ENCODE assay signal across 9 mouse cellular contexts in genomic region chr5:23416286-23416643, GRCm38 (mm10). TPM values are rescaled to one million over a fixed set of nuclear protein-coding genes. Genes with fewer than 3 reads are reported as not detected.
A peak's percentile ranks its signal among the peaks of the same experiment; 100 is the strongest.
DNase-seq lines count a peak whose midpoint lies in the region; ATAC-seq lines count a peak whose summit lies in the region.
"Had no signal": no experiment of that assay in that cellular context is flagged by ENCODE, and none has a peak within 500 bp of the region (broad histone marks: within the 10 kb centered on the region; RNA-seq: fewer than 3 reads in every experiment).

No protein-coding gene starts in this region.

- WGBS in forebrain, embryonic 12.5 days: 53% methylated on average over 6 of the region's 6 CpGs
- 47% methylated on average over 6 of the region's 6 CpGs for WGBS in forebrain, embryonic 11.5 days
- WGBS in neural tube, embryonic 11.5 days: 41% methylated on average over 6 of the region's 6 CpGs
- 43% methylated on average over 6 of the region's 6 CpGs for WGBS in liver, embryonic 12.5 days (ENCODE audit: insufficient replicate concordance)
- 56% methylated on average over 6 of the region's 6 CpGs for WGBS in stomach, embryonic 16.5 days

- no peaks in the 10 kb centered on the region for H3K9me3 ChIP-seq in forebrain, embryonic 12.5 days
- no peaks in the 10 kb centered on the region for H3K9me3 ChIP-seq in forebrain, embryonic 11.5 days (ENCODE audit: control insufficient read depth, low read length)
- no peaks in the 10 kb centered on the region for H3K9me3 ChIP-seq in neural tube, embryonic 11.5 days (ENCODE audit: control insufficient read depth, low read length)
- no peaks in the 10 kb centered on the region for H3K9me3 ChIP-seq in liver, embryonic 12.5 days (replicated peaks)
- no peaks in the 10 kb centered on the region for H3K9me3 ChIP-seq in stomach, embryonic 16.5 days (replicated peaks; ENCODE audit: control insufficient read depth, low read length)

- no peak for DNase-seq in forebrain, embryonic 11.5 days (ENCODE audit: low spot score)
- no peak for DNase-seq in neural tube, embryonic 11.5 days (ENCODE audit: low spot score)
- DNase-seq in neural tube, embryonic 10.5 days (ENCODE audit: extremely low spot score, low spot score): no peak
- DNase-seq in retina, embryonic 14.5 days (ENCODE audit: low spot score): no peak
- no peak for DNase-seq in thymus, postnatal 4 days
- DNase-seq: kidney, postnatal 10 days had no signal

- no peak overlapping the region for H3K9ac ChIP-seq in forebrain, embryonic 12.5 days
- H3K9ac ChIP-seq in forebrain, embryonic 11.5 days (ENCODE audit: low read length): no peak overlapping the region
- H3K9ac ChIP-seq in neural tube, embryonic 11.5 days (ENCODE audit: low read length): no peak overlapping the region
- H3K9ac ChIP-seq in liver, embryonic 12.5 days: no peak overlapping the region
- H3K9ac ChIP-seq in stomach, embryonic 16.5 days (ENCODE audit: low read length): no peak overlapping the region; the same call in 1 of the 2 replicates

- H3K27ac ChIP-seq in forebrain, embryonic 12.5 days: 0 out of 2 replicates have a peak overlapping the region, but pooled peaks have one; percentile 46
- H3K27ac ChIP-seq in forebrain, embryonic 11.5 days (ENCODE audit: low read depth, low read length): no peak overlapping the region
- H3K27ac ChIP-seq in neural tube, embryonic 11.5 days (ENCODE audit: low read depth, low read length): peak overlapping the region; percentile 29; the same call in 1 of the 2 replicates
- H3K27ac ChIP-seq in liver, embryonic 12.5 days: peak overlapping the region; percentile 64
- H3K27ac ChIP-seq in stomach, embryonic 16.5 days (ENCODE audit: low read length): peak overlapping the region; percentile 7

- no peaks in the 10 kb centered on the region for H3K27me3 ChIP-seq in forebrain, embryonic 12.5 days
- no peaks in the 10 kb centered on the region for H3K27me3 ChIP-seq in forebrain, embryonic 11.5 days (ENCODE audit: control insufficient read depth, insufficient read depth, low read length)
- H3K27me3 ChIP-seq in neural tube, embryonic 11.5 days (ENCODE audit: control insufficient read depth, insufficient read depth, low read length): no peaks in the 10 kb centered on the region
- no peaks in the 10 kb centered on the region for H3K27me3 ChIP-seq in liver, embryonic 12.5 days (replicated peaks)
- H3K27me3 ChIP-seq in stomach, embryonic 16.5 days (ENCODE audit: control insufficient read depth, insufficient read depth, low read length): no peaks in the 10 kb centered on the region

- H3K36me3 ChIP-seq in forebrain, embryonic 12.5 days (replicated peaks): 0 out of 2 replicates have a peak, but pooled peaks cover 4% of the 10 kb centered on the region
- H3K36me3 ChIP-seq in forebrain, embryonic 11.5 days (ENCODE audit: control insufficient read depth, insufficient read depth, low read length): peaks cover 3% of the 10 kb centered on the region; the same call in 1 of the 2 replicates
- H3K36me3 ChIP-seq in neural tube, embryonic 11.5 days (ENCODE audit: control insufficient read depth, insufficient read depth, low read length): no peaks in the 10 kb centered on the region
- H3K36me3 ChIP-seq in liver, embryonic 12.5 days: peaks cover 23% of the 10 kb centered on the region
- no peaks in the 10 kb centered on the region for H3K36me3 ChIP-seq in stomach, embryonic 16.5 days (ENCODE audit: control insufficient read depth, insufficient read depth, low read length)

- H3K4me3 ChIP-seq in forebrain, embryonic 12.5 days (replicated peaks): no peak overlapping the region
- no peak overlapping the region for H3K4me3 ChIP-seq in forebrain, embryonic 11.5 days (ENCODE audit: low read depth, low read length)
- H3K4me3 ChIP-seq in neural tube, embryonic 11.5 days (ENCODE audit: low read depth, low read length): no peak overlapping the region
- H3K4me3 ChIP-seq in liver, embryonic 12.5 days: no peak overlapping the region
- H3K4me3 ChIP-seq in stomach, embryonic 16.5 days (replicated peaks; ENCODE audit: low read length): no peak overlapping the region

- no peak overlapping the region for H3K4me2 ChIP-seq in forebrain, embryonic 12.5 days
- no peak overlapping the region for H3K4me2 ChIP-seq in forebrain, embryonic 11.5 days (ENCODE audit: low read depth, low read length, severe bottlenecking)
- no peak overlapping the region for H3K4me2 ChIP-seq in neural tube, embryonic 11.5 days (ENCODE audit: low read depth)
- peak overlapping the region; percentile 33 for H3K4me2 ChIP-seq in liver, embryonic 12.5 days
- no peak overlapping the region for H3K4me2 ChIP-seq in stomach, embryonic 16.5 days (ENCODE audit: low read depth, low read length)

- peaks cover 87% of the 10 kb centered on the region for H3K4me1 ChIP-seq in forebrain, embryonic 12.5 days
- H3K4me1 ChIP-seq in forebrain, embryonic 11.5 days (replicated peaks; ENCODE audit: control insufficient read depth, insufficient read depth, low read length): peaks cover 29% of the 10 kb centered on the region
- peaks cover 60% of the 10 kb centered on the region for H3K4me1 ChIP-seq in neural tube, embryonic 11.5 days (ENCODE audit: control insufficient read depth, insufficient read depth, low read length)
- H3K4me1 ChIP-seq in liver, embryonic 12.5 days: peaks cover 85% of the 10 kb centered on the region
- H3K4me1 ChIP-seq in stomach, embryonic 16.5 days (ENCODE audit: control insufficient read depth, insufficient read depth, low read length): peaks cover 63% of the 10 kb centered on the region

- ATAC-seq in forebrain, embryonic 12.5 days (ENCODE audit: low FRiP score): no peak
- ATAC-seq in forebrain, embryonic 11.5 days (replicated peaks; ENCODE audit: low FRiP score): no peak
- 0 out of 2 replicates have a peak, but pooled peaks have one; percentile 2 for ATAC-seq in neural tube, embryonic 11.5 days (ENCODE audit: insufficient read depth, low FRiP score, low TSS enrichment)
- peak; percentile 53; the same call in 1 of the 2 replicates for ATAC-seq in liver, embryonic 12.5 days
- ATAC-seq in stomach, embryonic 16.5 days (ENCODE audit: insufficient read depth, low FRiP score): no peak

RNA-seq across cellular contexts. Expression of gene Kmt2e, which starts 18.0 kb away (rescaled TPM):
- polyA plus RNA-seq in forebrain, embryonic 12.5 days (2016; fragmentation: Nextera tagmentation; extraction: Ambion mirVana): 138 and 146 TPM in 2 replicates
- polyA plus RNA-seq in forebrain, embryonic 11.5 days (2014; fragmentation: Nextera tagmentation; extraction: Ambion mirVana): 104 TPM in 2 replicates
- polyA plus RNA-seq in neural tube, embryonic 11.5 days (2014; fragmentation: Nextera tagmentation; extraction: Ambion mirVana): 102 and 105 TPM in 2 replicates
- 45.1 and 45.4 TPM in 2 replicates for polyA plus RNA-seq in liver, embryonic 12.5 days (2016; fragmentation: Nextera tagmentation; extraction: Ambion mirVana)
- polyA plus RNA-seq in stomach, embryonic 16.5 days (2015; fragmentation: Nextera tagmentation; extraction: Ambion mirVana): 90.9 and 94.0 TPM in 2 replicates

Comparison
In these comparisons a context has a peak if more than half of its experiments do, and no peak if none do; other contexts are left out.
1. ATAC-seq: peak in neural tube, embryonic 11.5 days (single experiment) and liver, embryonic 12.5 days (single experiment); none in forebrain, embryonic 12.5 days (single experiment), forebrain, embryonic 11.5 days (single experiment) and stomach, embryonic 16.5 days (single experiment).